Mouse (Mus musculus) embryonic fibroblast, embryonic 13.5 days (primary cell): Measurements from ENCODE around the gene Maml2.

Experiments used
- CTCF ChIP-seq: IDR thresholded peaks from 2 replicates; pipeline ENCODE4 v1.5.1; 2011; ENCODE audit warnings: mild to moderate bottlenecking, control low read depth, low read length, moderate library complexity, borderline replicate concordance; ENCODE audit not compliant: insufficient read depth
- POLR2A ChIP-seq: IDR thresholded peaks from 2 replicates; pipeline ENCODE4 v1.6.1; 2011; ENCODE audit warnings: low read depth, mild to moderate bottlenecking, control low read depth, low read length, moderate library complexity

GRCm38 (mm10) chr9:13459371-13459770, 161.6 kb downstream of the Maml2 start:
- TF ChIP-seq CTCF (no peak), POLR2A (no peak)
